Mouse (Mus musculus) embryonic facial prominence, embryonic 11.5 days (tissue): ENCODE data around the gene C730034F03Rik. TPM values are rescaled to one million over a fixed set of nuclear protein-coding genes. Genes with fewer than 3 reads are reported as not detected.

Source experiments
- ATAC-seq: fragments of 200-750 bp; cut with Nextera tagmentation; replicated peaks from 2 replicates; pipeline ENCODE4 v1.8.0; 2017; ENCODE audit warnings: low read depth; ENCODE audit not compliant: insufficient number of reproducible peaks, low FRiP score, low TSS enrichment
- DNase-seq: peaks from one replicate; pipeline ENCODE4 v3.0.0-alpha.2; 2015; ENCODE audit warnings: low spot score
- H3K27ac ChIP-seq: fragments of 300-500 bp; sonication (generic); replicated peaks from 2 replicates; pipeline ENCODE4 v1.5.1; 2014; ENCODE audit warnings: mild to moderate bottlenecking, low read depth, low read length, control low read depth
- H3K27me3 ChIP-seq: fragments of 300-500 bp; sonication (generic); 2 replicates; pipeline ENCODE4 v1.6.1; 2014; ENCODE audit warnings: mild to moderate bottlenecking, low read length, moderate library complexity, mixed read lengths; ENCODE audit not compliant: control insufficient read depth, insufficient read depth
- H3K36me3 ChIP-seq: fragments of 300-500 bp; sonication (generic); replicated peaks from 2 replicates; pipeline ENCODE4 v1.6.1; 2014; ENCODE audit warnings: low read depth, mild to moderate bottlenecking, low read length, moderate library complexity, mixed read lengths; ENCODE audit not compliant: control insufficient read depth, insufficient read depth
- H3K4me1 ChIP-seq: fragments of 300-500 bp; sonication (generic); 2 replicates; pipeline ENCODE4 v1.6.1; 2014; ENCODE audit warnings: low read length, mixed read lengths; ENCODE audit not compliant: control insufficient read depth, insufficient read depth
- H3K4me2 ChIP-seq: fragments of 300-500 bp; sonication (generic); 2 replicates; pipeline ENCODE4 v1.6.1; 2014; ENCODE audit warnings: low read depth, mild to moderate bottlenecking, control low read depth, low read length, moderate library complexity
- H3K4me3 ChIP-seq: fragments of 300-500 bp; sonication (generic); 2 replicates; pipeline ENCODE4 v1.5.1; 2014; ENCODE audit warnings: low read depth, low read length, control low read depth
- H3K9ac ChIP-seq: fragments of 300-500 bp; sonication (generic); replicated peaks from 2 replicates; pipeline ENCODE4 v1.6.1; 2014; ENCODE audit warnings: mild to moderate bottlenecking, control low read depth, low read length
- H3K9me3 ChIP-seq: fragments of 300-500 bp; sonication (generic); replicated peaks from 2 replicates; pipeline ENCODE4 v1.6.1; 2016; ENCODE audit warnings: mild to moderate bottlenecking, low read length, inconsistent platforms, mixed read lengths; ENCODE audit not compliant: control insufficient read depth
- WGBS: fragments of 180-500 bp; shearing (Covaris S2); extraction: QIAGEN DNeasy Blood & Tissue Kit; methylation state at CpG from one replicate; pipeline ENCODE4 v1.1.7; 2014; 5-methylcytosine and 5-hydroxymethylcytosine counted together
- polyA plus RNA-seq: library from polyadenylated mRNA; unstranded; fragments of >200 nt; fragmentation: Nextera tagmentation; extraction: Ambion mirVana; gene quantifications from 2 replicates; pipeline ENCODE4 v1.2.1, GENCODE M21; 2014

The C730034F03Rik gene
- polyA plus RNA-seq, 1 experiment from 2014 or later: 0.63 TPM

DNA sequence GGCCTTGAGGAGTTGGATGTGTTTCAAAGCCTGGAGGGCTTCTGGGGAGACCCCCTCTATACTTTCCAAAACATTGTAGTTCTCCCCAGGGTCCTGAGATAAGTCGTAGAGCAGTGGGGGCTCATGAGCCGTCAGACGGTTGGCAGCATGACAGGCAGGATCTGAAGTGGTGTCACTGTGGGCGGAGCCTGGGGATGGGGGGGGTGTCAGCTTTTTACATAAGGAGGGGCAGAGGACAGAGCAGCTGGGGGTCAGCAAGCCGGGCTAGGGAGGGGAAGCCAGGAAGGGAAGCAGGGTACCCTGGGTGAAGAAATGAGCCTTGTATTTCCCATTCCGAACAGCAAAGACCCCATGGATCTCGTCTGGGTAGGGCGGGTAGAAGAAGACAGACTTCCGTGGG lies 44.0 kb downstream of the C730034F03Rik start:
- DNase-seq (no peak), ATAC-seq (no peak)
- no peaks in the 10 kb centered on the region for H3K27me3 ChIP-seq
- no peak overlapping the region for H3K27ac ChIP-seq
- H3K36me3 ChIP-seq: no peaks in the 10 kb centered on the region
- no peak overlapping the region for H3K4me3 ChIP-seq
- WGBS: 81% methylated on average over 9 of the region's 9 CpGs
- H3K9ac ChIP-seq: no peak overlapping the region
- H3K9me3 ChIP-seq: no peaks in the 10 kb centered on the region
- no peaks in the 10 kb centered on the region for H3K4me1 ChIP-seq
- H3K4me2 ChIP-seq: no peak overlapping the region

GRCm38 (mm10) chr15:89473921-89474320 lies 44.5 kb downstream of the C730034F03Rik start:
- no peaks in the 10 kb centered on the region for H3K4me1 ChIP-seq
- DNase-seq (no peak), ATAC-seq (no peak)
- no peak overlapping the region for H3K4me3 ChIP-seq
- H3K4me2 ChIP-seq: no peak overlapping the region
- no peak overlapping the region for H3K27ac ChIP-seq
- 92% methylated on average over 8 of the region's 8 CpGs for WGBS
- no peaks in the 10 kb centered on the region for H3K36me3 ChIP-seq
- no peaks in the 10 kb centered on the region for H3K9me3 ChIP-seq
- no peak overlapping the region for H3K9ac ChIP-seq
- no peaks in the 10 kb centered on the region for H3K27me3 ChIP-seq

GRCm38 (mm10) chr15:89474596-89475292 lies 45.4 kb downstream of the C730034F03Rik start:
- Histone ChIP-seq H3K9ac (no peak overlapping the region), H3K4me3 (no peak overlapping the region), H3K27me3 (no peaks in the 10 kb centered on the region), H3K9me3 (no peaks in the 10 kb centered on the region), H3K4me2 (no peak overlapping the region), H3K27ac (no peak overlapping the region), H3K4me1 (no peaks in the 10 kb centered on the region), H3K36me3 (no peaks in the 10 kb centered on the region)
- no peak for ATAC-seq
- WGBS: 90% methylated on average over 19 of the region's 19 CpGs
- DNase-seq: no peak

DNA sequence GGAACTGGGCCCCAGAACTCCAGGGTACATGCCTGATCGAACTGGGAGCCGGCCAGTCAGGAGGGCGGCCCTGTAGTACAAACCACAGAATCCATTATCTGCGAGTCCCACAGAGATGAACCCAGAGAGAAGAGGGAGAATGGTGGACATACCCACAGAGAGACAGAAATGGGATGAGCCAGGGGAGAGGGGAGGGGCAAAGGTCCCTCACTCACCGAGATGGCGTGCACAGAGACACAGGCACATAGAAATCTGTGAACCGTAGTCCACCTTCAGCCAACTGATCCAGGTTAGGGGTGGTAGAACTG lies 45.9 kb downstream of the C730034F03Rik start:
- Histone ChIP-seq H3K4me2 (no peak overlapping the region; the same call in 1 of the 2 replicates), H3K9me3 (no peaks in the 10 kb centered on the region), H3K4me1 (no peaks in the 10 kb centered on the region), H3K27me3 (no peaks in the 10 kb centered on the region), H3K9ac (no peak overlapping the region), H3K27ac (no peak overlapping the region), H3K4me3 (no peak overlapping the region; the same call in 1 of the 2 replicates), H3K36me3 (no peaks in the 10 kb centered on the region)
- ATAC-seq (no peak), DNase-seq (no peak)
- WGBS: 80% methylated on average over 7 of the region's 7 CpGs

- Histone ChIP-seq H3K9me3 (no peaks in the 10 kb centered on the region), H3K36me3 (no peaks in the 10 kb centered on the region), H3K27me3 (no peaks in the 10 kb centered on the region), H3K4me1 (no peaks in the 10 kb centered on the region), H3K4me2 (peak overlapping the region; percentile 65), H3K27ac (0 out of 2 replicates have a peak overlapping the region, but pooled peaks have one; percentile 36), H3K9ac (peak overlapping the region; percentile 56), H3K4me3 (peak overlapping the region; percentile 57)
- ATAC-seq (peak; percentile 96), DNase-seq (peak; percentile 93)
- WGBS: 9% methylated on average over 44 of the region's 44 CpGs
These were observed 46.5 kb downstream of the C730034F03Rik start for GRCm38 (mm10) chr15:89475611-89476474.

- Histone ChIP-seq H3K27ac (0 out of 2 replicates have a peak overlapping the region, but pooled peaks have one; percentile 36), H3K9ac (peak overlapping the region; percentile 56), H3K27me3 (no peaks in the 10 kb centered on the region), H3K4me3 (peak overlapping the region; percentile 57), H3K9me3 (no peaks in the 10 kb centered on the region), H3K4me2 (peak overlapping the region; percentile 65), H3K4me1 (no peaks in the 10 kb centered on the region), H3K36me3 (no peaks in the 10 kb centered on the region)
- no peak for ATAC-seq
- 12% methylated on average over 5 of the region's 5 CpGs for WGBS
- DNase-seq: no peak
These were observed 47.1 kb downstream of the C730034F03Rik start for GRCm38 (mm10) chr15:89476475-89476815.

GRCm38 (mm10) chr15:89477091-89477491 lies 47.7 kb downstream of the C730034F03Rik start, which contains the start of gene Arsa:
TSS of gene Arsa (minus strand) at chr15:89477425.
- no peaks in the 10 kb centered on the region for H3K4me1 ChIP-seq
- no peaks in the 10 kb centered on the region for H3K27me3 ChIP-seq
- H3K9ac ChIP-seq: peak within 1 kb of the TSS; percentile 56
- H3K9me3 ChIP-seq: no peaks in the 10 kb centered on the region
- H3K27ac ChIP-seq: 0 out of 2 replicates have a peak within 1 kb of the TSS, but pooled peaks have one; percentile 36
- peak within 1 kb of the TSS; percentile 65 for H3K4me2 ChIP-seq
- peak within 1 kb of the TSS; percentile 57 for H3K4me3 ChIP-seq
- WGBS: 32% methylated on average over 9 of the region's 9 CpGs
- no peak for ATAC-seq
- no peaks in the 10 kb centered on the region for H3K36me3 ChIP-seq
- DNase-seq: no peak

GRCm38 (mm10) chr15:89477806-89478205 lies 48.4 kb downstream of the C730034F03Rik start:
- Histone ChIP-seq H3K4me3 (no peak overlapping the region), H3K36me3 (no peaks in the 10 kb centered on the region), H3K9me3 (no peaks in the 10 kb centered on the region), H3K27ac (no peak overlapping the region), H3K4me2 (no peak overlapping the region), H3K27me3 (no peaks in the 10 kb centered on the region), H3K4me1 (no peaks in the 10 kb centered on the region), H3K9ac (no peak overlapping the region)
- no peak for ATAC-seq
- whole genome bisulfite sequencing: 46% methylated on average over 8 of the region's 8 CpGs
- no peak for DNase-seq
